Mouse (Mus musculus): ENCODE measurements around the gene Spire2.

GRCm38 (mm10) chr8:123317781-123318466 lies 14.6 kb upstream of the Spire2 start:
- no peak for TF ChIP-seq EP300 (IDR thresholded peaks at IDR 0.05; ENCODE audit: low read depth)
- no peak for TF ChIP-seq CTCF (IDR thresholded peaks at IDR 0.05; ENCODE audit: low read depth)

Data from liver, postnatal 0 days (tissue).